Mouse (Mus musculus) midbrain, embryonic 10.5 days (tissue): ENCODE results near the gene Pxk. TPM values are rescaled to one million over a fixed set of nuclear protein-coding genes. Genes with fewer than 3 reads are reported as not detected.
A peak's percentile ranks its signal among the peaks of the same experiment; 100 is the strongest.

Experiments
- DNase-seq: peaks from one replicate; pipeline ENCODE4 v3.0.0-alpha.2; 2017; ENCODE audit warnings: low spot score
- H3K27ac ChIP-seq: fragments of 300-500 bp; sonication (generic); replicated peaks from 2 replicates; pipeline ENCODE4 v1.5.1; 2016; ENCODE audit warnings: mild to moderate bottlenecking
- H3K27me3 ChIP-seq: fragments of 300-500 bp; sonication (generic); 2 replicates; pipeline ENCODE4 v1.6.1; 2016; ENCODE audit warnings: low read depth, mild to moderate bottlenecking; ENCODE audit not compliant: poor library complexity, severe bottlenecking
- H3K36me3 ChIP-seq: fragments of 300-500 bp; sonication (generic); 2 replicates; pipeline ENCODE4 v1.6.1; 2016; ENCODE audit warnings: mild to moderate bottlenecking, moderate library complexity
- H3K4me1 ChIP-seq: fragments of 300-500 bp; sonication (generic); 2 replicates; pipeline ENCODE4 v1.6.1; 2016
- H3K4me3 ChIP-seq: fragments of 300-500 bp; sonication (generic); 2 replicates; pipeline ENCODE4 v1.5.1; 2016; ENCODE audit warnings: mild to moderate bottlenecking, moderate library complexity
- H3K9me3 ChIP-seq: fragments of 300-500 bp; sonication (generic); replicated peaks from 2 replicates; pipeline ENCODE4 v1.6.1; 2016; ENCODE audit warnings: mild to moderate bottlenecking
- WGBS: fragments of 180-500 bp; shearing (Covaris S2); methylation state at CpG from one replicate; pipeline ENCODE4 v1.1.7; 2016; 5-methylcytosine and 5-hydroxymethylcytosine counted together
- polyA plus RNA-seq: library from polyadenylated mRNA; unstranded; fragments of >200 nt; fragmentation: Nextera tagmentation; extraction: Ambion mirVana; gene quantifications from 2 replicates; pipeline ENCODE4 v1.2.1, GENCODE M21; 2016

Pxk gene
- polyA plus RNA-seq, 1 experiment from 2014 or later: 14.7 TPM

DNA sequence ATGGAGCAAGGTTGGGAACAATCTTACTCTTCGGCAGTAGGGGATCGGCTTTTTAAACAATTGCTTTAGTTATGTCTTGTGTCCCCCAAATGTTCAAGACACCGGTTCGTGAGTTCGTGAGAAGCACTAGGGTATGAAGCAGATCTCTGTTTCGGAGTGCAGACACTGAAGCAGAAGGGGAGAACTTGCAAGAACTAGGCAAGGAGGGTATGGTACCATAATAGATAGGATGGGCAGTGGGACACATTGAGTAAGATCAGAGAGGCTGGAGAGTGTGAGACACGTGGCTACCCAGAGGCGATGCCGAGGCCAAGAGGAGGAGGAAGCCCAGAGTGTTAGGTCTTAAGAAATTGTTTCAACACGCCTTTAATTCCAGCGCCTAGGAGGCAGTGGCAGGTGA, 17.3 kb upstream of the Pxk start:
- DNase-seq: no peak
- Histone ChIP-seq H3K9me3 (no peaks in the 10 kb centered on the region), H3K4me1 (peaks cover 18% of the 10 kb centered on the region), H3K36me3 (peaks cover 20% of the 10 kb centered on the region), H3K27ac (peak overlapping the region; percentile 95), H3K27me3 (no peaks in the 10 kb centered on the region), H3K4me3 (peak overlapping the region; percentile 79)
- 13% methylated on average over 11 of the region's 11 CpGs for WGBS

DNA sequence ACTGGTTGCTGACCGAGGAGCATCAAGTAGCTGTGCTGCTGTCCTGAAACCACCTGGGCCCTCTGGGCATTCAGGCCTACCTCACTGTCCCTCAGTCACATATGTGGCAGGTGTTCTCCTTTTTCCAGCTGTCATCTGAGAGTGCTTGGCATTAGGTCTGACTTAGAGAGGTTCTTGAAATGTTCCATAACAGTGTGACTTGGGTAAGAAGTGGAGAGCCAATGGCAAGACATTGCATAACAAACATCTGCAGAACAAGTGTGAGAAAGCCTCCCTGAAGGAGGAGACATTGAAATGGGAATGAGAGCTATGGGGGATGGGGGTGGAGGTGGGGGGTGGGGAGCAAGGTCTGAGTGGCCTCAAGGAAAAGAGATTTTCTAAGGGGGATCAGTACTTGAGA, 15.1 kb upstream of the Pxk start:
- Histone ChIP-seq H3K9me3 (no peaks in the 10 kb centered on the region), H3K27me3 (no peaks in the 10 kb centered on the region), H3K4me1 (peaks cover 18% of the 10 kb centered on the region), H3K27ac (no peak overlapping the region), H3K36me3 (peaks cover 42% of the 10 kb centered on the region), H3K4me3 (no peak overlapping the region)
- 93% methylated on average over 1 of the region's 1 CpGs for WGBS
- no peak for DNase-seq

DNA sequence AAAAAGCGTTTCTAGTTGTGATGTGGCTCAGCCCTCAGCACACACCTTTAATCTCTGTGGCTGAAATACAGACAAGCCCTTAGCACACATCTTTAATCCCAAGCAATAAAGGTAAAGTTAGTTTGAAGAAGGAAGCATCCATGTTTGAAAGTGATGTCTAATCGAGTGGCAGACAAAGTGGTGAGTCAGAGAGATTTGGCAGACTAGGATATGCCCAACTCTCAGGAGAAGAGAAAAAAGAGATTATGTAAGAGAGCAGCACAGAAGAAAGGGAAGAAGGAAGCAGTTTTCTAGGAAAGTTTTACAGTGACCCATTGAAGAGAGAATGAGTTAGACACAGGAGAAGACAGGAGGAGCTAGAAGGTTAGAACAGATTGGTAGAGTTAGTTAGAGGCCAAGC, 9.0 kb upstream of the Pxk start:
- Histone ChIP-seq H3K4me3 (no peak overlapping the region), H3K27ac (no peak overlapping the region), H3K4me1 (no peaks in the 10 kb centered on the region), H3K27me3 (no peaks in the 10 kb centered on the region), H3K9me3 (no peaks in the 10 kb centered on the region), H3K36me3 (peaks cover 70% of the 10 kb centered on the region)
- 92% methylated on average over 2 of the region's 2 CpGs for WGBS
- no peak for DNase-seq

DNA sequence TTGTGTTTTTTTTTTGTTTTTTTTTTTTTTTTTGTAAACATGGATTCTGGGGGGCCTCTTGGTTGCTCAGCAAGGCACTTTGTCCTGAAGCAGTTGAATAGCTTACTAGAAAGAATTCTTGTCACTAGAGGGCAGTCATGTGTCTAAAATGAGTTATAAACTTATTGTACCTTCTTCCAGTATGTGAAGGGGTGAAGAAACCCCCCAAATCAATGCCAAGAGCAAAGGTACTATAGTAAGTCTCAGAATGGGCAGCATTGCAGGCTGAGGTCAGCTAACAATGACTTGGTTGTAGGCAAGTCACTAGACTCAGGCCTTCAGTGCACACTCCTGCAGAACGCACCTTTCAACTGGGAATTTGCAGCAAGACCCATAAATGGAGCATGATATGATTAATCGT, 5.4 kb upstream of the Pxk start:
- WGBS: 91% methylated on average over 2 of the region's 2 CpGs
- no peak for DNase-seq
- H3K9me3 ChIP-seq: no peaks in the 10 kb centered on the region
- no peak overlapping the region for H3K27ac ChIP-seq
- H3K27me3 ChIP-seq: peaks cover 5% of the 10 kb centered on the region; the same call in 1 of the 2 replicates
- H3K36me3 ChIP-seq: peaks cover 35% of the 10 kb centered on the region
- no peak overlapping the region for H3K4me3 ChIP-seq
- H3K4me1 ChIP-seq: no peaks in the 10 kb centered on the region

DNA sequence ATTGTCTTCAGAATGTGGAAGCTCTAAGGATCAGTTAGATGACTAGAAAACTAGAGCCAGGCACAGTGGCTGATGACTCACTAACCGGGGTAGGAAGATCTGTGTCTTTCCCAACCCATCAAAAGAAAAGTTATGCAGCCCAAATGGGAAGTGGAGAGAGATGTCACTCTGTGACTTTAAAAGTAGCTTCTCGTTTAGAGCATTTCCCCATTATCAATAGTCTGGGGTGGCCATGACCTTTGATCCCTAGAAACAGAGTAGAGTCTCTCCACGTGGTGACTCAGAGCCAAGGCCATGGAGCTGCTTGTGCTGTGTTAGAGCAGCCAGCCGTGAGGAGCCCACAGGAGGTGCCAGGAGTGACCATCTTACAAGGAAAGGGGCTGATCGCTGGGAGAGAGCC, 4.6 kb upstream of the Pxk start:
- no peak overlapping the region for H3K27ac ChIP-seq
- DNase-seq: no peak

DNA sequence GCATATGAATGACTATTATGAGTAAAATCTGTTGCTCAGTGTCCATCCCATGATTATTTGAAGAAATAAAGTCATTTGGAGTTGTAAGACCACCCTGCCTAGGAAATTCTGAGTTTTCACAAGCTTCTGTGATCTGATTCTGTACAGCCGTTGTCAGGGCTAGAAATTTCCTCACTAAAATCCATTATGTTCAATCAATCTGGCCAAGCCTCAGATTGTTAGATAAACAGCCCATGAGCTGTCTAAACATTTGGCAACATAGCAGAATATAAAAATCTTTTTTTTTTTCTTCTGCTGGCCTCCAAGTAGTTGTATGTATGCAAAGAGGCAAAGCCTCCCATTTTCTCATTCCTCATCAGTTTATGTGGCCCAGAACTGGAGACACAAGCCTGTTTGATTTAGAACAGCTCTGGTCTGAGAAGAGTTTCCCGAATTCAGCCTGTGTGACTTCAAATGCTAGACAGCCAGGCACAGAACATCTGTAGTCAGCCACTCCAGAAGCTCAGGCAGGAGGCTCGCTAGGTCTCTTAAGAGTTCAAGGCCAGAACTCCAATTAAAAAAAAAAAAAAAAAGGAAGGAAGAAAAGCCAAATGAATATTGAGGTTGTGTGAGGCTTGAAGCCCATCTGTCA, 3.0 kb upstream of the Pxk start:
- Histone ChIP-seq H3K36me3 (peaks cover 13% of the 10 kb centered on the region), H3K27ac (no peak overlapping the region), H3K27me3 (peaks cover 5% of the 10 kb centered on the region; the same call in 1 of the 2 replicates), H3K4me1 (peaks cover 12% of the 10 kb centered on the region), H3K4me3 (no peak overlapping the region), H3K9me3 (no peaks in the 10 kb centered on the region)
- DNase-seq: no peak
- 82% methylated on average over 3 of the region's 3 CpGs for WGBS

More for the DNA sequence above, 4.6 kb upstream of the Pxk start:
- Histone ChIP-seq H3K36me3 (peaks cover 30% of the 10 kb centered on the region), H3K4me1 (peaks cover 5% of the 10 kb centered on the region), H3K9me3 (no peaks in the 10 kb centered on the region), H3K4me3 (no peak overlapping the region), H3K27me3 (peaks cover 5% of the 10 kb centered on the region; the same call in 1 of the 2 replicates)
- WGBS: 58% methylated on average over 5 of the region's 5 CpGs

DNA sequence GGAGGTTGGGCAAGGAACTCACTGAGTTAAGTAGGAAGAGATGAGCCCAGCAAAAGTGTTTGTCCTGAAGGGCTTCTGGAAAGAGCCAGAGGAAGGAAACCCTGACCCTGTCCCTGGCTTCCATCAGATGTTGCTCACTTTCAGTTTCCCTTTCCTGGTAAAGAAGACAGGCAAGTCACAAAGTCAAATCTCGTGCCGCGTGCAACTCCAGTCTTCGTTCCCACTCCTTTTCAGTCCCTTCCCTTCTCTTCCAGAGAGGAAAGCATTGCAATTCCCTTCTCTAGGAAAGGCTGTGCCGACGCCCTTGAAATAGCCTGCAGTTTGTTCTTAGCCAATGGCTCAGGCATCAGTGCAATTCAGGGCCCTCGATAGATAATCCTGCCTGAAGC, 2.5 kb upstream of the Pxk start:
- peaks cover 12% of the 10 kb centered on the region for H3K4me1 ChIP-seq
- WGBS: 77% methylated on average over 7 of the region's 7 CpGs
- no peak overlapping the region for H3K27ac ChIP-seq
- peaks cover 8% of the 10 kb centered on the region for H3K36me3 ChIP-seq
- no peak for DNase-seq
- H3K9me3 ChIP-seq: no peaks in the 10 kb centered on the region
- H3K4me3 ChIP-seq: no peak overlapping the region
- H3K27me3 ChIP-seq: peaks cover 5% of the 10 kb centered on the region; the same call in 1 of the 2 replicates

DNA sequence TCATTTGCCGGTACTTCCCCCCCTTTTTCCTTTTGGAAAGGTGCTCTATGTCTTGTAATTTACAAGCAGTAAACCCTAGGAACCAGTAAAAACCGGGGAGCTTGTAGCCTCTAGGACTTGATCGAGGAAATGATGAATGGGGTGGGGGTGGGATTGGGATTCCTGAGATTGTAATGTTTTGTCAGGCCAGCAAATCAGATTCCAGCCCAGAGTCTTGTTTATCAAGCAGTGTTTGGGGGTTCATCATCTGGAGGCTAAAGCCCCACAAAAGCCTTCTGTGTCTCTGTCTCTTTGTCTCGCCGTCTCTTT, 630 bp downstream of the Pxk start:
- WGBS: 3% methylated on average over 5 of the region's 5 CpGs
- no peak for DNase-seq

DNA sequence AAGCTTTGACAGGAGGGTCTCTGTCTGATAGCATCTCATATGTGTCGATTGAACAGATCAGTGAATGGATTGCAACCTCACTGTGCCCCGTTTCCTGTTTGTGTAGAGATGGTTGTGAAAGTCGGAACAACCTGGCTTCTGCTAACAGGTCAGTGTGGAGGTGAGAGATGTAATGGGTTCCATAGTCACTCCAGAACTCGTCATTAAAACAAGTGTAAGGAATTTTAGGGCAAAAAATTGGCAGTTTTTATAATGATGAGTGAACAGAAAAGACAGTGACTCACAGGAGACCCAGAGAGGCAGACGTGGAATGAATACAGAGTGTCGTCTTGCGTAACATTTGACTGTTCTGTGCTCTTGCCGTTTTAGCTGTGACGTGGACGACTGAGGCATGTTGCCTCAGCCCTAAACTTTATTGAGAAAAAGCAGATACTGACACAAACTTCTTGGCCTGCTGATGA, 1.6 kb downstream of the Pxk start:
- WGBS: 76% methylated on average over 10 of the region's 10 CpGs
- no peak for DNase-seq
- 0 out of 2 replicates have a peak overlapping the region, but pooled peaks have one; percentile 85 for H3K4me3 ChIP-seq
- no peaks in the 10 kb centered on the region for H3K9me3 ChIP-seq
- no peak overlapping the region for H3K27ac ChIP-seq
- H3K4me1 ChIP-seq: peaks cover 12% of the 10 kb centered on the region
- H3K27me3 ChIP-seq: peaks cover 5% of the 10 kb centered on the region; the same call in 1 of the 2 replicates
- no peaks in the 10 kb centered on the region for H3K36me3 ChIP-seq

More for the DNA sequence above, 630 bp downstream of the Pxk start:
- Histone ChIP-seq H3K36me3 (no peaks in the 10 kb centered on the region), H3K9me3 (no peaks in the 10 kb centered on the region), H3K27ac (peak overlapping the region; percentile 84), H3K4me1 (peaks cover 12% of the 10 kb centered on the region), H3K27me3 (peaks cover 5% of the 10 kb centered on the region; the same call in 1 of the 2 replicates), H3K4me3 (peak overlapping the region; percentile 85)

DNA sequence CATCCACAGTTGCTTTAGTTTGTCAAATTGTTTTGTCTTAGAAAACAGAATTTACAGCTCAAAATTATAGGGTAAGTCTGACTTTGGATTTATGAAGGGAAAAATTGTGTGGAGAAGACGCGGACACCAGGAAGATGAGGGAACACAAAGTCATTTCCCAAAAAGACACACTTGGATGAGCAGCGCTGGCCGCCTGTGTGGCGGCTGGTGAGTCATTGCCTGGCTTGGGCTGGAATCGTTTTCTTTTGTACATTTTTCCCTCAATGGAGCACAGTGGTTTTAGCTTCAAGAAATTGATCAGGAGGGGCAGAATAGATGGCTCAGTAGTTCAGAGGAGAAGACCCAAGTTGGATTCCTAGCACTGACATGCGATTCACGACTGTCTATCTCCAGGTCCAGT, 3.9 kb downstream of the Pxk start:
- no peaks in the 10 kb centered on the region for H3K9me3 ChIP-seq
- no peaks in the 10 kb centered on the region for H3K36me3 ChIP-seq
- WGBS: 89% methylated on average over 8 of the region's 8 CpGs
- no peak for DNase-seq
- H3K27me3 ChIP-seq: peaks cover under 1% of the 10 kb centered on the region; the same call in 1 of the 2 replicates
- H3K4me3 ChIP-seq: no peak overlapping the region
- H3K27ac ChIP-seq: no peak overlapping the region
- H3K4me1 ChIP-seq: peaks cover 15% of the 10 kb centered on the region

DNA sequence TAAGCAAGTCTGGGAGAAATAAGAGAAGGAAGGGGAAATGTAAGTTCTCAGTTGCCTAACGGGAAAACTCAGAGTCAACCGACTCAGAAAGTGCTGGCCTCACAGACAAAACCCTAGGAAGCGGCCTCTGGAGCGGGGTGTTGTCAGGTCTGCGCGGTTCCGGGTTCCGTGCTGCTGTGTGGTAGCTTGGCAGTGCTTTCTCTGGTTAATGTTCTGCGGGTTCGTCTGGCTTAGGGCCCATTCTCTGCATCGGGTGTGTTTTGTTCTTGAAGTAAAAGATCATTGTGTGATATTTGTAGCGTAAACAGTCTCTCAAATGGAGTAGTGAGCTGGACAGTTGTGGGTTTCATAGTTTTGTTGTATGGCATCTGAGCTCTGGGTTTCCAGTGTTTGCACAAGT, 4.7 kb downstream of the Pxk start:
- DNase-seq: no peak
- no peaks in the 10 kb centered on the region for H3K27me3 ChIP-seq
- no peaks in the 10 kb centered on the region for H3K36me3 ChIP-seq
- peaks cover 14% of the 10 kb centered on the region for H3K4me1 ChIP-seq
- WGBS: 86% methylated on average over 12 of the region's 12 CpGs
- H3K9me3 ChIP-seq: no peaks in the 10 kb centered on the region
- no peak overlapping the region for H3K4me3 ChIP-seq
- H3K27ac ChIP-seq: no peak overlapping the region

DNA sequence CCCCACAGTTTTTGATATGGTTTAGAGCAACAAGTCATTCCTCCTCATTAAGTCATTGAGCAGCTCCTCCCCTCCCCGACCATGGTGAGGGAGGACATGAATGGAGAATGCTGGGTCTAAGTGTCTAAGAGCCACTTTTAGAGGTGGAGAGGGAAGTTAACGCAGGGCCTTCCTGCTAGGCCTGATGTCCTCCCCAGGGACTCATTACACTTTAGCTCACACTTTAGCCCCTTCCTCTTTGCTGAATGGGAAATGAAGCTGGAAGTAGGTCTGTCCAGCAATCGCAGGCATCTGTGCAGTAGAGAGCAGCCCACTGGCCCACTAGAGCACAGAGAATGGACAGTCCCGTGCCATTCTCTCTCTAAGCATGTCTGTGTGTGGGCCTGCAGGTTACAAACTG, 10.0 kb downstream of the Pxk start:
- H3K36me3 ChIP-seq: no peaks in the 10 kb centered on the region
- H3K27ac ChIP-seq: no peak overlapping the region
- no peak for DNase-seq
- H3K9me3 ChIP-seq: no peaks in the 10 kb centered on the region
- WGBS: 88% methylated on average over 4 of the region's 4 CpGs
- 0 out of 2 replicates have a peak, but pooled peaks cover 4% of the 10 kb centered on the region for H3K4me1 ChIP-seq
- H3K4me3 ChIP-seq: no peak overlapping the region
- no peaks in the 10 kb centered on the region for H3K27me3 ChIP-seq

DNA sequence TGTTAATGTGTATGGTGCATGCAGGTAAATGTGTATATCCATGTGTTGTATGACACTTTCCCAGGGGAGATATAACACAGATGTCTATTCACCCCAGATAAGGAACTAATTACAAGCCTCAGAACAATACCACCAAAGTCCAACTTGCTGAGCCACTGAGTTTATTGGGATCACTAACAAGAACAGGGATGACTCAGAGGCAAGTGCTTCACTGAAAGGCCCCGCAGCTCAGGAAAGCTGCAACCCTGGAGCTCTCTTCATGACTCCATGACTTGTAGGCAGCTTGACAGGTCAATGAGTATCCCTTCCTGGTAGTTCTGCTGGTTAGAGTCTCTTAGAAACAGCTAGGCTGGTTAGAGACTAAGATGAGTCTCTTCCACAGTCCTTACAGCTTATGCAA, 11.0 kb downstream of the Pxk start:
- DNase-seq: no peak
- no peaks in the 10 kb centered on the region for H3K27me3 ChIP-seq
- H3K36me3 ChIP-seq: no peaks in the 10 kb centered on the region
- no peaks in the 10 kb centered on the region for H3K9me3 ChIP-seq
- no peak overlapping the region for H3K27ac ChIP-seq
- WGBS: 94% methylated on average over 1 of the region's 1 CpGs
- 0 out of 2 replicates have a peak, but pooled peaks cover 4% of the 10 kb centered on the region for H3K4me1 ChIP-seq
- H3K4me3 ChIP-seq: no peak overlapping the region
